Mouse (Mus musculus) hindbrain, embryonic 13.5 days (tissue): ENCODE data around the gene Cse1l. TPM values are rescaled to one million over a fixed set of nuclear protein-coding genes. Genes with fewer than 3 reads are reported as not detected.
A peak's percentile ranks its signal among the peaks of the same experiment; 100 is the strongest.

ENCODE experiments used
- ATAC-seq: fragments of 200-750 bp; cut with Nextera tagmentation; 2 replicates; pipeline ENCODE4 v1.8.0; 2017; ENCODE audit warnings: moderate TSS enrichment; ENCODE audit not compliant: low FRiP score
- H3K27ac ChIP-seq: fragments of 300-500 bp; sonication (generic); 2 replicates; pipeline ENCODE4 v1.5.1; 2015; ENCODE audit warnings: inconsistent platforms, mild to moderate bottlenecking, moderate library complexity
- H3K27me3 ChIP-seq: fragments of 300-500 bp; sonication (generic); 2 replicates; pipeline ENCODE4 v1.6.1; 2015; ENCODE audit warnings: mild to moderate bottlenecking, inconsistent platforms
- H3K36me3 ChIP-seq: fragments of 300-500 bp; sonication (generic); 2 replicates; pipeline ENCODE4 v1.6.1; 2015; ENCODE audit warnings: mild to moderate bottlenecking, inconsistent platforms
- H3K4me1 ChIP-seq: fragments of 300-500 bp; sonication (generic); replicated peaks from 2 replicates; pipeline ENCODE4 v1.6.1; 2015; ENCODE audit warnings: inconsistent platforms
- H3K4me2 ChIP-seq: fragments of 300-500 bp; sonication (generic); 2 replicates; pipeline ENCODE4 v1.6.1; 2015; ENCODE audit warnings: inconsistent platforms, mild to moderate bottlenecking, moderate library complexity
- H3K4me3 ChIP-seq: fragments of 300-500 bp; sonication (generic); 2 replicates; pipeline ENCODE4 v1.5.1; 2015; ENCODE audit warnings: mild to moderate bottlenecking, inconsistent platforms
- H3K9ac ChIP-seq: fragments of 300-500 bp; sonication (generic); 2 replicates; pipeline ENCODE4 v1.6.1; 2015; ENCODE audit warnings: mild to moderate bottlenecking, inconsistent platforms
- H3K9me3 ChIP-seq: fragments of 300-500 bp; sonication (generic); 2 replicates; pipeline ENCODE4 v1.6.1; 2016; ENCODE audit warnings: inconsistent platforms
- WGBS: fragments of 180-500 bp; shearing (Covaris S2); methylation state at CpG from one replicate; pipeline ENCODE4 v1.1.7; 2015; 5-methylcytosine and 5-hydroxymethylcytosine counted together
- polyA plus RNA-seq: library from polyadenylated mRNA; unstranded; fragments of >200 nt; fragmentation: Nextera tagmentation; extraction: Ambion mirVana; gene quantifications from 2 replicates; pipeline ENCODE4 v1.2.1, GENCODE M21; 2015

Gene Cse1l
- polyA plus RNA-seq, 1 experiment from 2014 or later, result 96.4 TPM

- Histone ChIP-seq H3K27ac (no peak overlapping the region), H3K4me3 (no peak overlapping the region), H3K4me2 (no peak overlapping the region), H3K27me3 (no peaks in the 10 kb centered on the region), H3K36me3 (no peaks in the 10 kb centered on the region), H3K9me3 (no peaks in the 10 kb centered on the region), H3K9ac (no peak overlapping the region), H3K4me1 (peaks cover 40% of the 10 kb centered on the region)
- WGBS, result 92% methylated on average over 7 of the region's 7 CpGs
- ATAC-seq, result no peak
Measured at GRCm38 (mm10) chr2:166990861-166991260, 85.0 kb downstream of the Cse1l start.

DNA sequence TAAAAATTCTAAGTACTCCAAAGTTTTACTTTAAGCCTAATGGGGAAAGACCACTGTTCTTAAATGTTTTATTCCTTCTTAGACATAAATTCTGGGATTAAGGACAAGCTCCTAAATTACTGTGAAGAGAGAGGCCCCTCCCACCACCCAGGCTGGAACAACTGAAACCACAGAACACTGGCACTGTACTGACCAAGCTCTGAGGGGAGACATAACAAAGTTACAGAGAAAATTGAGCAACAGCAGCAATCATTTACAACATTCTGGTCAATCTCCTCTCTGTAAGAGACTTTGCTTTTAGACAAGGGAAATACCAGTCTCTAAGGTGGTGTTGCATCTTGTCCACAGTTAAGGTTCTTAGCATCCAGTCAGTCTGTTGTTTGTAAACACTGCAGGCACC, 86.1 kb downstream of the Cse1l start:
- no peak overlapping the region; the same call in 1 of the 2 replicates for H3K27ac ChIP-seq
- peaks cover 46% of the 10 kb centered on the region for H3K4me1 ChIP-seq
- H3K9me3 ChIP-seq, result no peaks in the 10 kb centered on the region
- no peaks in the 10 kb centered on the region for H3K27me3 ChIP-seq
- peak overlapping the region; percentile 39; the same call in 1 of the 2 replicates for H3K9ac ChIP-seq
- no peak overlapping the region for H3K4me2 ChIP-seq
- H3K36me3 ChIP-seq, result no peaks in the 10 kb centered on the region
- no peak for ATAC-seq
- no peak overlapping the region for H3K4me3 ChIP-seq

GRCm38 (mm10) chr2:166995021-166995795, 89.4 kb downstream of the Cse1l start:
- Histone ChIP-seq H3K4me2 (peak overlapping the region; percentile 92), H3K27me3 (no peaks in the 10 kb centered on the region), H3K36me3 (no peaks in the 10 kb centered on the region), H3K9ac (peak overlapping the region; percentile 99), H3K4me1 (peaks cover 43% of the 10 kb centered on the region), H3K9me3 (no peaks in the 10 kb centered on the region), H3K27ac (peak overlapping the region; percentile 97), H3K4me3 (peak overlapping the region; percentile 95)
- WGBS, result 5% methylated on average over 28 of the region's 28 CpGs
- ATAC-seq, result peak; percentile 43

Other genes starting within 250 kb of the Cse1l start
- 24.7 and 29.7 TPM in 2 replicates for gene Prex1, start 192.2 kb upstream of the Cse1l start, polyA plus RNA-seq
- 8.2 and 10.8 TPM in 2 replicates for gene Trp53rkb, start 113.5 kb upstream of the Cse1l start, polyA plus RNA-seq
- gene Arfgef2, start 100.5 kb upstream of the Cse1l start, polyA plus RNA-seq, result 3.7 and 4.0 TPM in 2 replicates
- gene Stau1, start 90.3 kb downstream of the Cse1l start, polyA plus RNA-seq, result 109 and 113 TPM in 2 replicates
- gene Ddx27, start 109.2 kb downstream of the Cse1l start, polyA plus RNA-seq, result 37.3 and 38.0 TPM in 2 replicates
- gene Znfx1, start 157.0 kb downstream of the Cse1l start, polyA plus RNA-seq, result 6.5 and 7.8 TPM in 2 replicates